Mouse (Mus musculus): ENCODE data around the gene Dctn1.

Gene Dctn1

DNA sequence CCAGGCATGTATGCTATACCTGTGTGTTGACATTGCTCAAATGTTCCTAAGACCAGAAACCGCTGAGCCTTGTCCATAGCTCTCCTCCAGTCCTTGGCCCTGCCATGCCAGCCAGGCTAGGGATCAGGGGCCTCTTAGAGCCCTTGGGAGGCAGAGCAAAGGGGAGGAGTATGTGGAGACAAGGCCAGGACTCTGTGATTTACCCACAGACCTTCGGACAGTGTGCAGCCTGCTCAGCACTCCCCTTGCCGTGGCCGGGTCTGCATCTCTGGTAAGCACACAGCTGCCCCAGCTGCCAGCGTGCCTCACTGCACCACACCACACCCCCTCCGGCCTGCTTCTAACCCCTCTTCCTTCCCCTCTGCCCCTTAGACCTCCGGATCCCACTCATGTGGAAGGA is 18.4 kb upstream of the Dctn1 start:
- no peak for TF ChIP-seq GATA4 (IDR thresholded peaks at IDR 0.05; ENCODE audit: insufficient replicate concordance, low read length)

GRCm38 (mm10) chr6:83151721-83152120 is 14.0 kb upstream of the Dctn1 start:
- no peak for TF ChIP-seq GATA4 (IDR thresholded peaks at IDR 0.05; ENCODE audit: insufficient replicate concordance, low read length)

DNA sequence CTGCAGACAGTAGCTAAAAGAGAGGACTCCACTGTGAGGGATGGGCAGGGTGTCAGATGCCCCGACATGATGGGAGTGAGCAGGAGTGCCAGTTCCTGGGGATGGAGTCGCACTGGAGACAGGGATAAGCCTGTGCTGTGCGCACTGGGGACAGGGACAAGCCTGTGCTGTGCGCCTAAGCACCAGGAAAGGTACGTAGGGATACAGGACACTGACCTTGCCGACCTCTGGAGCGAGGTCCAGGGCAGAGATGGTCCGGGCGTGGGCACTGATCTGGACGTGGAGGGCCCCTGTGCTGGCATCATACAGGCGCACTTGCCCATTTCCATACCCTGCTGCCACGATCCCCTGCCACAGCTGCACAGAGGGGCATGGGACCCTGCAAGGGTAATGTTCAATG is 12.7 kb upstream of the Dctn1 start:
- no peak for TF ChIP-seq GATA4 (IDR thresholded peaks at IDR 0.05; ENCODE audit: insufficient replicate concordance, low read length)

DNA sequence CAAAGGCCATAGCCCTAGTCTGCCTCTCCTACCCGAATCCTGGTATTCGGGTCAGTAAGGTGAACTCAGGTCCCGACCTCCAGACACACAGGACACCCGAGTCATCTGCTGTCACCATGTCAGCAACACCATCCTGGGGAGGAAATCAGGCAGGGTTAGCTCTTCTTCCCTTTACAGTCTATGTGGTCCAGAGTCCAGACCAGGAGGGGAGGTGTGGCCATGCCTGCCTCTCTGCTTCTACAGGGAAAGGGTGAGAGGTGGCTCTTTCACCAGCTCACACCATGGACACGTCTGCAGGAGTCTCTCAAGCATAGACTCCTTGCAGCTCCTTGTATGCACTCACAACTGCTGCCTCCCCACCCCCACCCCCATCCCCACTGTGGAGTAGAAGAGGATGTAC is 12.2 kb upstream of the Dctn1 start:
- TF ChIP-seq GATA4 (IDR thresholded peaks at IDR 0.05; ENCODE audit: insufficient replicate concordance, low read length) = no peak

GRCm38 (mm10) chr6:83155552-83156238 is 10.0 kb upstream of the Dctn1 start:
- no peak for TF ChIP-seq GATA4 (IDR thresholded peaks at IDR 0.05; ENCODE audit: insufficient replicate concordance, low read length)

GRCm38 (mm10) chr6:83156259-83156684 is 9.4 kb upstream of the Dctn1 start, which contains the start of the genes Wdr54 and 1700003E16Rik:
Gene Wdr54 (minus strand): TSS chr6:83156397.
Gene 1700003E16Rik (plus strand): TSS chr6:83156404.
- no peak for TF ChIP-seq GATA4 (IDR thresholded peaks at IDR 0.05; ENCODE audit: insufficient replicate concordance, low read length)

DNA sequence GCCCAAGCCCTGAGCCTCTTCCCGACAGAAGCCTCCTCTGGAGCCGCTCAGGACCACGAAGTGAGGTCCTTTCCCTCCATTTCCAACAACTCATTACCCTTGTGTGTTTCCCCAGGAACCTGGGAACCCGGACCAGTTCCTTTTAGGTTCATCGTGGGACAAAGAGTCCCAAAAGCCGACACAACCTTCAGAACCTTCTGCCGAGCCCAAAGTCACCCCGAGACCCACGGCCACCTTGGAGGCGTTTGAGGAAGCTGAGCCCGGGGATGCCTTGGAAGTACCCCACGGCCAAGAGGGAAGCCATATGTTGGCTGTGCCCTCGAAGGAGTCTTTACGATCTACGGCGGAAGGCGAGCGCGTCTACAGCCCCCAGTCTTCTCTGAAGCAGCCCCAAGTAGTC is 4.3 kb upstream of the Dctn1 start:
- TF ChIP-seq GATA4 (IDR thresholded peaks at IDR 0.05; ENCODE audit: insufficient replicate concordance, low read length) = no peak

GRCm38 (mm10) chr6:83161921-83162641 is 3.6 kb upstream of the Dctn1 start:
- TF ChIP-seq GATA4 (IDR thresholded peaks at IDR 0.05; ENCODE audit: insufficient replicate concordance, low read length) = no peak

DNA sequence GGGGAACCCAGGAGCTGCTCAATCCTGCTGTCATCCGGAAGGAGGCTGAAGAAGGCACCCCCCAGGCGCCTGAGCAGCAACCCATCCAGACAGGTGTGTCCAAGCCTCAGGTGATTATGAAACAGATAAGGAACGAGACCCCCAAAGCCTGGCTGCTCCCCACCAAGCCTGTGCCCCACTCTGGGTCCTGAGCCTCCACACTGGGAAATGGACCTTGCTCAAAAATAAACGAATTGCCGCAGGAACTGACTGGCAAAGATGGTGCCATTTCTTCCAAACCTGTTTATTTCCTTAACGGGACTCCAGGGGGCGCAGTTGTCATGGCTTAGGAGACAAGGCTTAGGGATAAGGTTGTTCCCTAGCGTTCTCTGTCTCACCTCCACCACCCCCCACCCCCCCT is 3.0 kb upstream of the Dctn1 start:
- no peak for TF ChIP-seq GATA4 (IDR thresholded peaks at IDR 0.05; ENCODE audit: insufficient replicate concordance, low read length)

DNA sequence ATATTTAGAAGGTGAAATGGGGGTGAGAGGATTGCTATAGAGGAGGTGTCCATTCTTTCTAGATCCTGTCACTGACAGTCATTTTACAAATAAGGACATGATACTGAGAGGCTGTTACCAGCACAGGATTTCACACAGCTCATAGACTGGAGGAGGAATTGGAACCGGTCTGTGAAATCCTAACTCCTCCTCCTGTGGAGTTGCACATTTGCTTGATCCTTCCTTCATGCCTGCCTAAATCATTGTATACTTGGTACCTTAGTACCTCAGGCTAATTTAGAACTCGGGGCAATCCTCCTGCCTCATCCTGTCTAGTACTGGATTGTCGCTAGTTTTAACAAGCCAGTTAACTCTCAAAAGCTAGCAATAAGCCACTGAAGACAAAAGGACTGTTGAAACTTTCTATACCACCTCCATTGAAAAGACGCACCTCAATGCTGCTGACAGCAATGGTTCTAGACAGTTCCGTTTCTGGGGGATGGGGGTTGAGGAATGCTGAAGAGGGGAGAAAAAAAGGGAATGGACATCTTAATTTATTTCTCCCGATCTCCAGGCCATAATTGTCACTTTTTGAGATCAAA is 604 bp upstream of the Dctn1 start:
- no peak for TF ChIP-seq GATA4 (IDR thresholded peaks at IDR 0.05; ENCODE audit: insufficient replicate concordance, low read length)

DNA sequence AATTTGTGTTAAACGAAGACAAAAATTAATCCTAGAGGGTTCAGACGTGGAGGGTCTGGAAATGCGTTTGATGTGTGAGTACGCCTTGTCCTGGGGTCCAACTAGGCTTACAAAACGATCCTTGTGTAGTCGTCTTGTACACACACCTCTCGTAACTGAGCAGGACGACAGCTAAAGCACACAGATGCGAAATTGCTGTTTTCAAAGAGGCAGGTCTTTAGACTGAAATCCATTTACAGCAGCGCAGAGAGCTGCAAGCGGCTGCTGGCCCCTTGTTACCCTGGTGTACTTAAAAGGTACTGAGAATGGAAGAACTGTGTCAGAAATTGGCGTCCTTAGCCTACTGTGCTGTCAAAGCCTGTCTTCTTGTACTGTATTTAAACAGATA is 517 bp downstream of the Dctn1 start:
- TF ChIP-seq GATA4 (IDR thresholded peaks at IDR 0.05; ENCODE audit: insufficient replicate concordance, low read length) = no peak

DNA sequence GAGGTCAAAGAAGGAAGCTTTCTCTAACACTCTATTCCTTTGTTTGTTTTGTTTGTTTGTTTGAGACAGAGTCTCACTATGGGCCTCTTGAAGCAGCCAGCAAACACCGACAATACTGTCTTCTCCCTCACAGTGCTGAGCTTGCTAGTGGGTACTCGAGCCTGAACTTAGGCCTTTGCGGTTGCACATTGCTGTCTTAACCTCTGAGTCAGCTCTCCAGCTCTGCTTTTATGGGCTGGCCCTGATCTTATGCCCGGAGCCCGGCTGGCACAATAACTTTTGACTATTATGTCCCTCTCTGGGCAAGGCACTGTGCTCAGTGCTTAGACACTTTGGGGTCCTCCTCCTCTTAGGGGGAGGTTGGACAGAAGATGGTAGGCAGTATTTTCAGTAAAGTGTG is 4.2 kb downstream of the Dctn1 start:
- no peak for TF ChIP-seq GATA4 (IDR thresholded peaks at IDR 0.05; ENCODE audit: insufficient replicate concordance, low read length)

- TF ChIP-seq GATA4 (IDR thresholded peaks at IDR 0.05; ENCODE audit: insufficient replicate concordance, low read length) = no peak
Measured at GRCm38 (mm10) chr6:83171063-83171462, 5.3 kb downstream of the Dctn1 start.

DNA sequence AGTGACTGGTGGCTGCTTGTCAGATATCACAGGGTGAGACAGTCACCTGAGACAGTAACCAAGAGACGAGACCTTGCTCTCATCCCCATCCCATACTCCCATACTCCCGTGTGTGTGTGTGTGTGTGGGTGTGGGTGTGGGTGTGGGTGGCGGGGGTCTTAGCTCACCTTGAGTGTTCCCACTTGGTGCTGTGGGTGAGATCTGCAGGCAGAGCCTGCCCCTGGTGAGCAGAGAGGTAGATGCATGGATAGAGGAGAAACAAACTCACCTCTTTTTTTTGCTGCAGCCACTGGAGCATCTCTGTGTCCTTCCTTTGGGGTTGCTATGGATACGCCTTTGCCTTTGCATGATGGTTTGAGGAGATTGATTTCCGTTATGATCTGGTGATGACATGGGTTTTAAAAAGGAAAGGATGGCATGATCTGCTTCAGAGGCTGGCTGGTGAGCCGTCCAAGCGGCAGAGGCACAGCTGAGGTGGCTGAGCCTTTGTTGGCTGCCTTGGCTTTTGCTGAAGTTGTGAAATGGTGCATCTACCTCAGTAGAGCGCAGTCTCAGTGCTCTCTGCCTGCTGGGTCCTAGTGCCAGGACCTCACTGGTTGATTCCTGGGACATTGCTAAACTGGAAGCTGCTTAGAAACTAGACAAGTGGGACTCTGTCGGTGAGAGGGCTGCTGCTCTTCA is 6.7 kb downstream of the Dctn1 start:
- no peak for TF ChIP-seq GATA4 (IDR thresholded peaks at IDR 0.05; ENCODE audit: insufficient replicate concordance, low read length)

DNA sequence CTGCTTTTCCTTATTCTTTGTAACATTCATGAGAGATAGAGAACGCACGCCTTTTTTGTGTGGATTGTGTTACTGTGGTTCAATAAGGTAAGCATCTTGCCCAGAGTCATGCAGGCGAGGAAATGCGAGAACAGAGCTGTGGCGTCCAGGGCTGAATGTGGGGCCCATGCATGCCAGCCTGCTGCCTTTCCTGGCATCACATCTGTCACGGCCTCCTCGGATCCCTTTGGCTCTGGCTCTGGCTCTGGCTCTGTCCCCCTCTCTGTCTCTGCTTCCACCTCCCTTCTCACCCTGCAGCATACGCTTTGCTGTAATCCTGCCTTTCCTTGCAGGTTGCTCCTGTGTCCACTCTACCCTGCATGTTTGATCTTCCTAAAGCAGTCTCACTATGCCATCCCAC is 10.3 kb downstream of the Dctn1 start:
- TF ChIP-seq GATA4 (IDR thresholded peaks at IDR 0.05; ENCODE audit: insufficient replicate concordance, low read length) = no peak
